Mouse (Mus musculus) intestine, embryonic 15.5 days (tissue): Measurements from ENCODE around the gene Trpm3. TPM values are rescaled to one million over a fixed set of nuclear protein-coding genes. Genes with fewer than 3 reads are reported as not detected.
"Not testable (repeated sequence)": the region's sequence is repeated elsewhere in the genome, so short reads cannot be mapped to it uniquely, and the experiment has no call there.

ENCODE experiments used
- ATAC-seq: fragments of 200-750 bp; cut with Nextera tagmentation; 2 replicates; pipeline ENCODE4 v1.8.0; 2017; ENCODE audit warnings: moderate TSS enrichment, moderate library complexity
- H3K27ac ChIP-seq: fragments of 300-500 bp; sonication (generic); 2 replicates; pipeline ENCODE4 v1.5.1; 2015; ENCODE audit warnings: mild to moderate bottlenecking, inconsistent platforms
- H3K27me3 ChIP-seq: fragments of 300-500 bp; sonication (generic); replicated peaks from 2 replicates; pipeline ENCODE4 v1.6.1; 2015; ENCODE audit warnings: inconsistent platforms
- H3K36me3 ChIP-seq: fragments of 300-500 bp; sonication (generic); 2 replicates; pipeline ENCODE4 v1.6.1; 2015; ENCODE audit warnings: inconsistent platforms
- H3K4me1 ChIP-seq: fragments of 300-500 bp; sonication (generic); replicated peaks from 2 replicates; pipeline ENCODE4 v1.6.1; 2015; ENCODE audit warnings: inconsistent platforms
- H3K4me2 ChIP-seq: fragments of 300-500 bp; sonication (generic); replicated peaks from 2 replicates; pipeline ENCODE4 v1.6.1; 2015; ENCODE audit warnings: mild to moderate bottlenecking, inconsistent platforms
- H3K4me3 ChIP-seq: fragments of 300-500 bp; sonication (generic); replicated peaks from 2 replicates; pipeline ENCODE4 v1.5.1; 2015; ENCODE audit warnings: inconsistent platforms
- H3K9ac ChIP-seq: fragments of 300-500 bp; sonication (generic); 2 replicates; pipeline ENCODE4 v1.6.1; 2015; ENCODE audit warnings: inconsistent platforms
- H3K9me3 ChIP-seq: fragments of 300-500 bp; sonication (generic); 2 replicates; pipeline ENCODE4 v1.6.1; 2016; ENCODE audit warnings: inconsistent platforms
- WGBS: fragments of 180-500 bp; shearing (Covaris S2); methylation state at CpG from one replicate; pipeline ENCODE4 v1.1.7; 2015; 5-methylcytosine and 5-hydroxymethylcytosine counted together
- polyA plus RNA-seq: library from polyadenylated mRNA; unstranded; fragments of >200 nt; fragmentation: Nextera tagmentation; extraction: Ambion mirVana; gene quantifications from 2 replicates; pipeline ENCODE4 v1.2.1, GENCODE M21; 2015

The Trpm3 gene
- polyA plus RNA-seq, 1 experiment from 2014 or later, result 0.26 TPM

DNA sequence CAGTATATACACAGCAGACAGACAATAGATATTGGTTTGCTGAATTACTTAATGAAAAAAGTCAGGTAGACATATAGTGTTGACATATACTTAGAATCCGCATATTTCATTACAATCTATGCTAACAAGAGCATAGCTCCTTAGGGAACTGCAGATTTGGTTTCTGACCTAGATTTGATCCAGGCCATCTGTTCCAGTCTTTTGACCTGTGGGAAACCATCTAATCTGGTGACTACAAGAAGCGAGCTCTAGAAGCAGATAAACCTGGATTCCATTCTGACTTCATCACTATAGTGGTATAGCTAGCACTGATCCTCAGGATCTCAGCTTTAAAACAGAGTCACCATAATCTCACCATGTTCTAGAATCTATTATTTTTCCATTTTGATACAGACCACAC is 665.5 kb downstream of the Trpm3 start:
- H3K4me3 ChIP-seq, result no peak overlapping the region
- no peak overlapping the region for H3K4me2 ChIP-seq
- 82% methylated on average over 2 of the region's 2 CpGs for WGBS
- no peaks in the 10 kb centered on the region for H3K4me1 ChIP-seq
- H3K27me3 ChIP-seq, result no peaks in the 10 kb centered on the region
- no peak overlapping the region for H3K9ac ChIP-seq
- no peaks in the 10 kb centered on the region for H3K36me3 ChIP-seq
- H3K9me3 ChIP-seq, result no peaks in the 10 kb centered on the region
- ATAC-seq, result no peak
- no peak overlapping the region for H3K27ac ChIP-seq

DNA sequence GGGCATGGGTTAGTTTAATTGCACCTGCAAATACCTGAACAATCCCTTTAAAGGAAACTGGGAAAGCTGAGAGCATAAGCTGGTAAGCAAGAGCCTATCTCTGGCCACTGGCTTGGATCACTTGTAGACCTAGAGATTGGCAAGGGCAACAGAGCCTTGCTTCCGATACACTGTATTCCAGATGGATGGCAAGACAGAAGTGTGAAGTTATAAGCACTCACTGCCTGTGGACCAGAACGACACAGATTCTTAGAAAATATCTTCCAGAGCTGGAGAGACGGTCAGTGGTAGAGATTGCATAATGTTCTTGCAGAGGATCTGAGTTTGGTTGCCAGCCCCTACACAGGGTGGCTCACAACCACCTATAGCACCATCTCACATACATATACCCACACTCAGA is 671.4 kb downstream of the Trpm3 start:
- H3K27me3 ChIP-seq, result no peaks in the 10 kb centered on the region
- H3K9me3 ChIP-seq, result no peaks in the 10 kb centered on the region
- no peak overlapping the region for H3K27ac ChIP-seq
- H3K4me1 ChIP-seq, result no peaks in the 10 kb centered on the region
- no peaks in the 10 kb centered on the region for H3K36me3 ChIP-seq
- ATAC-seq, result no peak
- WGBS, result 80% methylated on average over 3 of the region's 3 CpGs
- no peak overlapping the region for H3K4me3 ChIP-seq
- no peak overlapping the region for H3K4me2 ChIP-seq
- H3K9ac ChIP-seq, result no peak overlapping the region

DNA sequence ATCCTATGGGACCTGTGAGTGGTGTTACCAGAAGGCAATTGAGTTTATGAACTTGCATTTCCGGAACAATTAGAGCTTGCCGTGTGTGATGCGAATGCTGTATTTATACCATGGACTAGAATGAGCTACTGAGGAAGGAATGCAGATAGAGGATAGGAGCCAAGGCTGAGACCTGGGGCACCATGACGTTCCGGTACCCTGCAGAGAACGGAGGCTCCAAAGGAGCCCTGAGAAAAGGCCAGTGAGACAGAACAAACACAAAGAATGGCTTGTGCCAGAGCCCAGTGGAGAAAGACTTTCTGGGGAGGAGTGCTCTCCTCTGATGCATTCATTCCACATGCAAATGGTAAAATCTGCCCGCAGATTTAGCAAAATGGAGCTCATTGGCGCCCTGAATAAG is 682.9 kb downstream of the Trpm3 start:
- Histone ChIP-seq H3K4me1 (no peaks in the 10 kb centered on the region), H3K36me3 (no peaks in the 10 kb centered on the region), H3K4me2 (no peak overlapping the region), H3K27ac (no peak overlapping the region), H3K9me3 (no peaks in the 10 kb centered on the region), H3K4me3 (no peak overlapping the region), H3K9ac (no peak overlapping the region), H3K27me3 (no peaks in the 10 kb centered on the region)
- WGBS, result 81% methylated on average over 8 of the region's 8 CpGs
- ATAC-seq, result no peak

DNA sequence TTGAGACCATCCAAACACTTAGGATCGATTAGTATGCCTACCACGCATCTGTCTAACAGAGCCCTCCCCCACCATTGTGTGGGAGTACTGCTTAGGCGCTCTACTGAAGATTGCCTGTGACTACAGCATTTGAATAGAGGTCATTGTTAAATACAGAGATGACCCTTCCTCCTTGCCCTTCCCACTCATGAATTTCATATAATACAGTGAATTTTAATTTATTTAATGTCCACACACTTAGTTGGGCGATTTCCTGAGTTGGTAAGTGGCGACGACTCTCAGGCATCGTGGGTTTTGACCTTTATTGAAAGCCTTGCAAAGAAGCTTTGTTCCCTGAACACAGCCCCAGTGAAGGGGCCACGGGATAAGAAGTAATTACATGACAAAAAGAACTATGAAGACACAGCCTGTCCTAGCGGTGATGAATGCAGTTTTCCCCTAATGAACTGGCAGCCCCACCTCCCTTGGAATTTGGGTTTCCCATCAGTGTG is 684.7 kb downstream of the Trpm3 start:
- Histone ChIP-seq H3K27me3 (no peaks in the 10 kb centered on the region), H3K4me1 (no peaks in the 10 kb centered on the region), H3K4me2 (no peak overlapping the region), H3K36me3 (no peaks in the 10 kb centered on the region), H3K27ac (no peak overlapping the region), H3K9ac (no peak overlapping the region), H3K9me3 (no peaks in the 10 kb centered on the region), H3K4me3 (no peak overlapping the region)
- 78% methylated on average over 9 of the region's 9 CpGs for WGBS
- no peak for ATAC-seq

DNA sequence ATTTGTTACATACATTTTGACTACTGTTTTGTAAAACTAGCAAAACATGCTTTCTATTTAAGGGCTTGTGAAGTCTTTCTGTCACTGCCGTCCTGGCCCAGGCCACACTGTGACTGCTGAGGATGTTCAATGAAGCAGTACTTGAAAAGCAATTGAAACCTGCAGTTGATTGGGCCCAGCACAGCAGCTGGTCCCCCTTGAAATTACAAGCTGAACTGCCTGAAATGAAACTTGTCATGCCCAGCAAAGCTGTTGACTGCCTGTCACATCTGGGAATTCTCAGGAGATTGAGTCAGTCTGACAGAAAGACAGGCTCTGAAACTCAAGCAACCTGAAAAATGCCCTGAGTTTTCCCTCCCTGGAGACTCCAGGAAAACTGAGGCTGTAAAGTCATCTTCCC is 687.0 kb downstream of the Trpm3 start:
- Histone ChIP-seq H3K27ac (no peak overlapping the region), H3K4me3 (no peak overlapping the region), H3K9ac (no peak overlapping the region), H3K36me3 (no peaks in the 10 kb centered on the region), H3K4me1 (no peaks in the 10 kb centered on the region), H3K9me3 (no peaks in the 10 kb centered on the region), H3K27me3 (no peaks in the 10 kb centered on the region), H3K4me2 (no peak overlapping the region)
- 80% methylated on average over 1 of the region's 1 CpGs for WGBS
- ATAC-seq, result no peak

DNA sequence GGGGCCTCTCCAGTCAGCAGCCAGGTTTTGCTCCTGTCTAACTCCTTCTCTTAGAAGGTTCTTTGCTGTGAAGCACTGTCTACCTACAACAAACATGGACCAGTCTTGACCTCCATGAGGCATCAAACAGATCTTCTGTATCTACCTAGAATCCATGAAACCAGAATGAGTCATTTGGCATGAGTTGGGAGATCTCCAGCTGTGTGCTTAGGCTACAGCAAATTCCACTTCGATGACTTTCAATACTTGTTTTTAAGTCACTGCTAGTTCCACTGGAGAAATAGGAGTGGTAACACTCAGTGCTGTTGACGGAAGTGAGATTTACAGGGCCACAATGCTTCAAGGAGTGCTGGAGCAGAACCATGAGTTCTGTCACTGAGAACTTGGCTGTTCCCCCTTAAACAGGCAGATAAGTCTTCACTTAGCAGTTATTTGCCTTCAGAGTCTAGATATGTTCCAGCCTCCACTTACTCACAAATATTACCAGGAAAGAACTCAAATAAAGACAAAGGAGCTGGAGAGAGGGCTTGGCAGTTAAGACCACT is 689.4 kb downstream of the Trpm3 start:
- WGBS, result 76% methylated on average over 2 of the region's 2 CpGs
- no peak overlapping the region for H3K4me2 ChIP-seq
- H3K9ac ChIP-seq, result no peak overlapping the region
- H3K27me3 ChIP-seq, result no peaks in the 10 kb centered on the region
- no peak overlapping the region for H3K4me3 ChIP-seq
- no peak for ATAC-seq
- H3K4me1 ChIP-seq, result no peaks in the 10 kb centered on the region
- H3K36me3 ChIP-seq, result no peaks in the 10 kb centered on the region
- H3K27ac ChIP-seq, result no peak overlapping the region
- H3K9me3 ChIP-seq, result no peaks in the 10 kb centered on the region

DNA sequence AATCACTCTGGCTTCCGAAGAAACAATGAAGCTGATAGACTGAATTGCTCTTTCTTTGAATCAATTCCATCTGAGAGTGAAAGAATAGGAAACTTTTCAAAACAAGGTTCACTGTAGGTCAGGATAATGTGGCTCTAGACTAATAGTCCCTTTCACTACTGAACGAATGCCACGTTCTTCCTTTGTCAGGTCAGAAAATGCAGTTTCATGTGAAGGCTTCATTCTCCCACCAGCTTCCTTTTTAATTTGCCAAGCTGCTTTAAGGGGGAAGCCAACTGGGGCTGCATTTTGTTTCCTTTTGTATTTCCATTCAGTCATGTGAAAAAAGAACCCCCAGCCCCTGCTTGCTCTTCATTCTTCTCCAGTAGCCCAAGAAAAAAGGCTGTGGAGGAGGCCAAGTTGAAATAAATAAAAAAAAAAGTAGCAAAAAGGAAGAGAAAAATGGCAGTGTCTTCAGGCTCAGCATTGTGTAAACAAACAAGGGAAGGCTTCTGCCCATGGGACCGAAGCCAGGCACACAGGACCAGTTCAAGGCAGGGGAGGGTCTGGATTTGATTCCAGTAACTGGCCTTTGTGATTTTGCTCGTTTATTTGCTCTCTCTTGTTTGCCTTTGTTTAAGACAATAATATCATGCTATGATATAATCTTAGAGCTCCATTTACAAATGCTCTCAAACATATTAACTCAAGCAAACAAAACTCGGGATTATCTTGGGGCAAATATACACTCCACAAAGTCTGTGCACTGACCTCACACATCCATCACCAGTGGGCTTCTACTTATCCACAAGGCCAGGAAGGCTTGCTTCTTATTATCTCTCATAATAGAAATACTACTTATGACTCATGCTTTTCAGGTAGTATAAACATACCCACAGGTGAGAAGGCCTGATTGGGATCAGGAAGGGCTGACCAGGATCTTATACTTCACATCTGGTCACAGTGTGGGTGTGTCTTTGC is 702.5 kb downstream of the Trpm3 start:
- no peaks in the 10 kb centered on the region for H3K27me3 ChIP-seq
- no peak for ATAC-seq
- no peak overlapping the region for H3K4me2 ChIP-seq
- no peaks in the 10 kb centered on the region for H3K36me3 ChIP-seq
- WGBS, result 50% methylated on average over 6 of the region's 6 CpGs
- H3K27ac ChIP-seq, result no peak overlapping the region
- H3K4me1 ChIP-seq, result no peaks in the 10 kb centered on the region
- H3K9me3 ChIP-seq, result no peaks in the 10 kb centered on the region
- H3K4me3 ChIP-seq, result no peak overlapping the region
- H3K9ac ChIP-seq, result no peak overlapping the region

DNA sequence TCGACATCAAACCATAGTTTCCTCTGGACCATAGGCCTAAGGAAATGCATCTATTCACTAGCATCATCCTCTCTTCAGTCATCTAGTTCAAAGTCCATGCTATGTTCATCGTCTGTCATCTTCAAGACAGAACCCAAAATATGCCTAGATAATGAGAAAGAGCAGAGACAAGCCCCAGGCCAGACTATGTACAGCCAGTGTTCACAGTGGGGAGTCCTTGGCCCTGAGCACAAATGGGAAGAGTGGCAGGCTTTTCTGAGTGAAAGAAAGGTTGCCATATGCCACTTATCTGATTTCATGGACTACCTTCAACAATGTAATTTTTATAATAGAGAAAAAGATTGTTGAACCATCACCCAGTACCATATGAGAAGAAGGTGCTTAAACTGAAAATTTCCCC is 703.9 kb downstream of the Trpm3 start:
- Histone ChIP-seq H3K36me3 (no peaks in the 10 kb centered on the region), H3K4me2 (no peak overlapping the region), H3K4me1 (no peaks in the 10 kb centered on the region), H3K9ac (no peak overlapping the region), H3K27me3 (no peaks in the 10 kb centered on the region), H3K4me3 (no peak overlapping the region), H3K27ac (no peak overlapping the region), H3K9me3 (no peaks in the 10 kb centered on the region)
- no peak for ATAC-seq
- WGBS, result 89% methylated on average over 2 of the region's 2 CpGs

DNA sequence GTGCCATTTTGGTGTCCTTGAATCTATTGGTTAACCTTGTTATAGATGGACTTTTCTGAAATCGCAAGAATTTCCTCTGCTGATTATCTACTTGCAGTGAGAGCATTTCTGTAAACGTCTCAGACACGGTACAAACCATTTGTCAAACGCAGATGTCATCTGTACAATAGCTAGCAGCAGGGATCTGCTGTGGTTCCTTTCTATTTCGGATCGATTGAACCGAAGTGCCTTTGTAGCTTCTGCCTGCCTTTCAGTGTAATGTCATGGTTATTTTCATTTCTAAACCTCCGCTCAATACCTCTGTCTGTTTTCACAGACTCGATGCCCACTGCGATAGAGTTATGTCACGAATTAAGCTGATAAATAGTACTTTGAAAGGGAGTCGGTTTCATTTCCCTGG is 708.9 kb downstream of the Trpm3 start:
- no peak overlapping the region for H3K27ac ChIP-seq
- H3K9ac ChIP-seq, result no peak overlapping the region
- ATAC-seq, result no peak
- H3K9me3 ChIP-seq, result no peaks in the 10 kb centered on the region
- WGBS, result 55% methylated on average over 12 of the region's 12 CpGs
- H3K36me3 ChIP-seq, result no peaks in the 10 kb centered on the region
- H3K4me2 ChIP-seq, result no peak overlapping the region
- H3K4me1 ChIP-seq, result no peaks in the 10 kb centered on the region
- no peak overlapping the region for H3K4me3 ChIP-seq
- H3K27me3 ChIP-seq, result no peaks in the 10 kb centered on the region

DNA sequence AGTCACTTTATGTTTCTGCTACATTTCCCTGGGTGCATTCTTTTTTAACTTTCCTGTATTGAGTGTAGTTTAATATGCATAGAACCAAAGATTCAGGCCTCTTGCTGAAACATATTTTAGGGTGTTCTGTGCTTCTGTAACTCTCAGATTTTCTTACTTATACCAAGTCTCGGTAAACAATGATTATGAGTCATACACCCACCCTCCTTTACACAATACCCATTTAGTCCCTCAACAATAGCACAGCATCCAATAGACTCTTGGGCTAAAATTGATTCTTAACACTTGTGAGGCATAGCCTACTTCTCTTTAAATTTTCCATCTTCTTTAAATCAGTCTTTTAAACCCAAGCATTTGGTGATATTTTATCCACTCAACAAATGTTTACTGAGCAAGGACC is 709.4 kb downstream of the Trpm3 start:
- 36% methylated on average over 1 of the region's 1 CpGs for whole genome bisulfite sequencing
- Histone ChIP-seq H3K4me2 (no peak overlapping the region), H3K27me3 (no peaks in the 10 kb centered on the region), H3K4me3 (no peak overlapping the region), H3K36me3 (no peaks in the 10 kb centered on the region), H3K27ac (no peak overlapping the region), H3K9me3 (no peaks in the 10 kb centered on the region), H3K4me1 (no peaks in the 10 kb centered on the region), H3K9ac (no peak overlapping the region)
- ATAC-seq, result no peak

DNA sequence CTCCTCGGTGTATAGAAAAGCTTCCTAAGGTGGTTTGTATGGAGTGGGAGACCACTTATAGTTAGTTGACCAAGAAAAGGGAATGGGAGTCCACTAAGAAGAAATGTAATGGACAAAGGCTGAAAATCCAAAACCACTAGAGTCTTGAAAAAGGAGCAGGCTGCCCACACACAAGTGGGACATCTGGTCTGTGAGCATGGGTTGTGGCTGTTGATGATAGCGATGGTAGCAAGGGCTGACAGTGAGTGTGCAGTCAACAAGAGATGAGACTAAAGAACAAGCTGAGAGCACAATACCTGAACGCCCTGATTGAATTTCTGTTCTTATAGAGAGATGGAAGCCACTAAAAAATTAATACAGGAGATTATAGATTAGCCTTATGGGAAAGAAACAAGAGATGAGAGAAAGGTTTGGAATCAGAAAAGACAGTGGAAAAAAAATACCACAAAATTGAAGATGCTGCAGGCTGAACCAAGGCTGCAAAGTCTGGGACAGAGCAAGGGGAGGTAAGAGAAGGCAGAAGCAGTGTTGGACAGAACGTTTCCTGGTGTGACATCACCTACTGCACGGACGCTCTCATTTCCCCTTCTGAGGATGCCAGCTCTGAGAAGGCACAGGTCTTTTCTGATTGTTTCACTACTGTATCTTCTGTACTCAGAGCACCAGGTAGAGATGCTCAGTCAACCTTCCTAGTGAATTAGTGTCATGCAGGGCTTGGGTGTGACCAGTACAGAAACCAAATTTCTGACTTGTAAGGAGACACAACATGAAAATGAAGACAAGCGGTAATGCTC is 710.1 kb downstream of the Trpm3 start:
- Histone ChIP-seq H3K4me3 (no peak overlapping the region), H3K27me3 (no peaks in the 10 kb centered on the region), H3K4me2 (no peak overlapping the region), H3K36me3 (no peaks in the 10 kb centered on the region), H3K9me3 (no peaks in the 10 kb centered on the region), H3K9ac (no peak overlapping the region), H3K4me1 (no peaks in the 10 kb centered on the region), H3K27ac (no peak overlapping the region)
- 69% methylated on average over 7 of the region's 7 CpGs for WGBS
- no peak for ATAC-seq

DNA sequence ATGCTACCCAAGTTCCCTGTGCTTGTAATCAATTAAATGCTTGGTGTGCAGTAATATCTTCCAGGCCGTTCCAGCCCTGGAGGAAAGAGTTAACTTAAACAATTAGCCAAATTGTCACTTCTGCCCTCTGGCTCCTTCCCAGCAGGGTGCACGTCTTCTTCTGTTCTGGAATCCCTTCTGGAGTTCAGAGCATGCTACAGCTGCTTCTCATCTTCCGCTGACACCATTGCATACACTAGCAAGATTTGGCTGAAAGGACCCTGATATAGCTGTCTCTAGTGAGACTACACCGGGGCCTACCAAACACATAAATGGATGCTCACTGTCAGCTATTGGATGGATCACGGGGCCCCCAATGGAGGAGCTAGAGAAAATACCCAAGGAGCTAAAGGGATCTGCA is 712.6 kb downstream of the Trpm3 start:
- H3K27me3 ChIP-seq, result not testable (repeated sequence)
- 49% methylated on average over 5 of the region's 5 CpGs for WGBS

More for the DNA sequence above, 712.6 kb downstream of the Trpm3 start:
- not testable (repeated sequence) for H3K4me3 ChIP-seq, H3K4me1 ChIP-seq, H3K9ac ChIP-seq, ATAC-seq, H3K36me3 ChIP-seq, H3K27ac ChIP-seq, H3K4me2 ChIP-seq, H3K9me3 ChIP-seq
